Mouse (Mus musculus): ENCODE measurements around the gene Csnk1d.
A peak's percentile ranks its signal among the peaks of the same experiment; 100 is the strongest.

Gene Csnk1d

GRCm38 (mm10) chr11:120990951-120991526, at the start of gene Csnk1d:
Gene Csnk1d, minus strand, starts transcription at chr11:120991330.
- DNase-seq (ENCODE audit: low spot score in 2 of 2): peak; percentile 99

DNA sequence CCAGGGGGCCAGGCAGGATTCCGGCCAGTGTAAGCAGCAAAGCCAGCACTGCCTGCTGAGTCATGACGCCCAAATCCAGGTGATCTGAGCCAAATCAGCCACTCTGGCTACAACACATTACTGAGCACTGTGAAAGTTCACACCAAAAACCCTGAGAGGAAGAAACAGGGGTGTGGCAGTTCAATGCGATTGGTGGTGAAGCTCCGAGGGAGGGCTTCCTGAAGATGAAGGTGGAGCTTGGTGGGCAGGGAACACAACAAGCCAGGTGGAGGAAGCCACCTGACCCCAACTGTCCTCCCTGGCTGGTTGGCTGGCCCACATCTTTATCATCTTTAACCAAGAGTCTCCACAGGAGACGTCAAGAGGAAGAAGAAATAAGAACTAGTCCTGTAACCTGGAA, 48.2 kb upstream of the Csnk1d start, which contains the start of gene Cd7:
Gene Cd7, minus strand, starts transcription at position 117 of the 400 bp plus-strand sequence.
- no peak for DNase-seq (ENCODE audit: low spot score in 2 of 2)

GRCm38 (mm10) chr11:121038366-121039240, 47.5 kb upstream of the Csnk1d start:
- no peak for DNase-seq (ENCODE audit: low spot score in 2 of 2)

DNA sequence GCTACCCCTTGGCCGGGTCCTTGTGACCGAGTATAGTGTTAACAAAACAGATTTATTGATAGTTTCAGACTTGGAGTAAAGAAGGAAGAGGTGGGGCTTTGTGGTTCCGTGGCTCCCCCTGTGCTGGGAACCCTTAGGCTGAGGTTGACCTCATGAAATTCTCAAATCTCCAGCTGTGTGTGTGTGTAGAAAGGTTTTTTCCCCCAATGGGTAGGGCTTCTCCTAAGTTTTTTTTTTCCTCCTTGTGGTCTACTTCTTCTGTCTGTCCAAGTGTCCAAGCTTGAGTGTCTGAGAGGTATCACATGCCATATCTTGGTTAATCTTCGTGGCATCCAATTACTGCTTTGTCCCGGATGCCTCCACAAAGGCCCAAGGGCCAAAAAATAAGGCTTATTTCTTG, 42.0 kb upstream of the Csnk1d start:
- DNase-seq (ENCODE audit: low spot score in 2 of 2): no peak

DNA sequence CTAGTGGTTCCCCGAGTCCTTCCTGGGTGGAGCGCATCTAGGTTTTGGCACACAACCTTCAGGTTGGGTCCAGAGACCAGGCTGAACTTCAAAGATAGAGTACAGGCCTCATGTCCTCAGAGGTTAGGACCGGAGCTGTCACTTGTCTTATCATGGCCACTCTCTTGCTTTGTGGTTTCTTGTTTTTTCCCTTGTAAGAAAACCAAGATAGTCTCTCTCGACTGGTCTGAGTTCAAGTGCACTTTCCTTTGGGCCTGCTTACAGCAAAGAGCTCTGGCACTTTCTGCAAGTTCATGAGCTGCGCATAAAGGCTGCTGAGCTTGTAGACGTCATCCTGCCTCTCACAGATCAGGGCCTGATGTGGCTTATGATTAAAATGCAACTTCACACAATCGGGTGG, 36.1 kb upstream of the Csnk1d start:
- no peak for DNase-seq (ENCODE audit: low spot score in 2 of 2)

DNA sequence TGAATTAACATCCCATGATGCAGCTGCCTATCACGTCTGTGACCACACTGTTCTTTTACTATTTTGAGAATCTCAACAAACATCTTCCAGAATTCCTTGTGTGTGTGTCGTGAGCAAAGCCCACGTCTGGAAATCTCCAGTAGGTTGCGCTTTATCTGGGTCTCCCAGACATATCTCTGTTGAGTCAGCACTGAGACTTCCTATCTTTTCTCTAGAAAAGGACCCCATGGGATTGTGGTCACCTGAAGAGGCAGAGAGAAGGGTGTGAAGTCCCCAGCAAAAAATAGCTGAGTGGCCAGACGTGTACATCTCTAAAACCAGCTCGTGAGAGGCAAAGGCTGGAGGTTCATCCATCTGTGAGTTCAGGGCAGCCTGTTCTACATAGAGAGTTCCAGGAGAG, 33.0 kb upstream of the Csnk1d start:
- DNase-seq (ENCODE audit: low spot score in 2 of 2): no peak

DNA sequence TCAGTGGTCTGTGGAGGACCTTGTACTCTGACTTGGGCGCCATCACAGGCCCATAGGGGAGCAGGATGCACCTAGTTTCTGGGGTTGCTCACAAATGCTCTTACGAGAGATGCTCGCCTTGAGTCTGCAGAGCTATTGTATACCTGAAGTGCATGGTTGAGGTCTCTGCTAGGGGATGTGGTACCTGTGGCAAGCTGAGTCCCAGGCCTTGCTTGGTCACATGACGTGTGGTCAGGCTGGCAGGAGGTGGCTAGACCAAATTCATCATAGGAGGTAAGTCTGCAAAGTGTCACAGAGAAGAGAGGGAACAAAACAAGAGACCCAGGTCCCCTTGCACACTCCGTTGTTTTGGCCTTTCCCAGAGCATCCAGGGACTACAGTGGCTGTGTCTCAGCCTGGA, 28.4 kb upstream of the Csnk1d start:
- DNase-seq (ENCODE audit: low spot score in 2 of 2): no peak

DNA sequence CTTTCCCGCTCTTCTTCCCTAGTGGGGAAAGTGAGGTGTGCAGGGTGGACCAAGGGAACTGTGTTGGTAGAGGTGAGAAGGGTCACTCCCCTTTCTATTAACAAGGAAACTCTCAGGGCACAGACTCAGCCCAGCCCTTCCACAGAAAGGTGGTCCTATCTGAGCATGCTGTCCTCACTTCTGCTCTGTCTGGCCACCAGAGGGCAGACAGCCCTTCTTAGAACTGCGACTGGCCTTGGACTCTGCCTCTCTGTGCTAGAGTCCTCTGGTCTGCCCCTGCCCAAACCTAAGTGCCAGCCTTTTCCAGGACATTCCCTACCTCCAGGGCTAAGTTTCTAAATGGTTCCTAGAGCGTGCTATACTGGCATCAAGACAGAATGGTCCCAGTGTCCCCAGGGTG, 26.6 kb upstream of the Csnk1d start:
- DNase-seq (ENCODE audit: low spot score in 2 of 2): peak; percentile 41 to 66

DNA sequence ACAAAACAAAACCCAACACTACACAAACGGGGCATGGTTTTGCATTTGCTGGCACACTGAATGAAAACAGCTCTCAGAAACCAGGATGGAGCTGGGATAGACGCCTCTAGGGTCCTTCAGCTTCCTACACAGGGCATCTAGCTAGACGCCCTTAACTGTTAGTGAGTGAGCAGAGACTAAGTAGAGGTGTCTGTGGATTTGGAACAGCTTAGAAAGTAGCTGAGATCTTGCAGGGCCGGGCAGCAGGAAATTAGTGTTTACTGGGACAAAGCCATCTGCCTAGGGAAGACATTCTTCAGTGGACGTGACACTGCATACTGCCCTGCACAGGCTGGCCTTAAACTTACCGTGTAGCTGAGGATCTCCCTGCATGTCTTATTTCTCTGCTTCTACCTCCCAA, 24.3 kb upstream of the Csnk1d start:
- DNase-seq (ENCODE audit: low spot score in 2 of 2): no peak

GRCm38 (mm10) chr11:121014896-121015300, 23.8 kb upstream of the Csnk1d start:
- peak in 1 of 2 experiments; percentile 37 for DNase-seq (ENCODE audit: low spot score in 2 of 2)

DNA sequence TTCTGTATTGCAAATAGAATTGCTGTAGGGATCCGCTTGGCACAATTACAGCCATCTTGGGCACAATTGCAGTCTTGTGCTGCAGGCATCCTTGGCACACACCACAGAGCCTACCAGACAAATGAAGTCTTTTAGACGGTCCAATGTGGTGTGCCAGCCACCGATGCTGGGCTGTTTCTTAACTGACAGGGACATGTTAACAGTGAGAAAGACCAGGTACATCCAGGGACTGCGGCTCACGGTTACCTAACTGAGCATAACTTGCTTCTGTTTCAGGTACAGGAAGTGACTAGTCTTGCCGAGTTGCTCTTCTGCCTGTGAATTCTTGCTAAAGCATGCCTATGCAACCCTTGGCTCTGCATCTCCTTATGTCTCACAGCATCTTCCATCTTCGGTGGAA, 22.5 kb upstream of the Csnk1d start:
- no peak for DNase-seq (ENCODE audit: low spot score in 2 of 2)

- no peak for DNase-seq (ENCODE audit: low spot score in 2 of 2)
These were observed 19.1 kb upstream of the Csnk1d start for GRCm38 (mm10) chr11:121010044-121010755.

- DNase-seq (ENCODE audit: low spot score in 2 of 2): no peak
These were observed 15.1 kb upstream of the Csnk1d start for GRCm38 (mm10) chr11:121006184-121006583.

DNA sequence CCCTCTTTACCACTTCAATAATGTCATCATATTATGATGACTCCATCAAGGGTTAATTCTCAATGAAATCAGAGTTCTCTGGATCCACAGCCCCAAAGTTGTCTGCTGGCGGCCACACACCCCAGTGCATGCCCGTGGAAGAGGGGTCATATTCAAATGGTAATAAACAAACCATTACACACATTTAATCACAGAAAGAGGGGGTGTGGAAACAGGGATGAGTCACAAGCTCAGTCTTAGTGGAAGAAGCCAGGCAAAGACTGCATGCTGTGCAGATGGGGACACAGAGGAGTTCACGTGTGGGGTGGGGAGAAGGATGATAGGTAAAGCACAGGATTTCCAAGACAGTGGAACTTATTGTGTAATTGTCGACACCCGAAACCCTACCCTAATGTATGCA, 13.2 kb upstream of the Csnk1d start:
- DNase-seq (ENCODE audit: low spot score in 2 of 2): no peak

- DNase-seq (ENCODE audit: low spot score in 2 of 2): peak in 1 of 2 experiments; percentile 53
These were observed 10.8 kb upstream of the Csnk1d start for GRCm38 (mm10) chr11:121001966-121002365.

- DNase-seq (ENCODE audit: low spot score in 2 of 2): no peak
These were observed 3.6 kb upstream of the Csnk1d start for GRCm38 (mm10) chr11:120994741-120995140.

GRCm38 (mm10) chr11:120993586-120993985, 2.5 kb upstream of the Csnk1d start:
- DNase-seq (ENCODE audit: low spot score in 2 of 2): no peak

DNA sequence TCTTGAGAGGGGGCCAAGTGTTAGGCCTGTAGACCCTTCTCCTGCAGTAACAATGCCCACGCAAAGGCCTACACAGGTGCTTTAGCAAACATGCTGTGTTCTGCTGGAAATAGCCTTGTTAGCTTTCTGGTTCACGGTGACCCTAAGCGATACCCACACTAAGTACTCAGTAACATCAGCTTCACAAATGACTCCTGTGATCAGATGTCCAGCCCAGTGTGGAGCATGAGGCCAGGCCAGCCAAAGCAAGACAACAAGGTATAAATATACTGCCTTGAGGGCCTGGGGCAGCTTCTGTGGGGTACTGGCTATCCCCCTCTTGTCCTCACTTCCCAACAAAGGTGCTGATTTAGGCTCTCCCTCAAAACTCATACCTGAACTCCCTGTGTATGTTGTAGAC, 1.9 kb upstream of the Csnk1d start:
- no peak for DNase-seq (ENCODE audit: low spot score in 2 of 2)

- peak in 1 of 2 experiments; percentile 47 for DNase-seq (ENCODE audit: low spot score in 2 of 2)
These were observed 661 bp upstream of the Csnk1d start for GRCm38 (mm10) chr11:120991791-120992190.

DNA sequence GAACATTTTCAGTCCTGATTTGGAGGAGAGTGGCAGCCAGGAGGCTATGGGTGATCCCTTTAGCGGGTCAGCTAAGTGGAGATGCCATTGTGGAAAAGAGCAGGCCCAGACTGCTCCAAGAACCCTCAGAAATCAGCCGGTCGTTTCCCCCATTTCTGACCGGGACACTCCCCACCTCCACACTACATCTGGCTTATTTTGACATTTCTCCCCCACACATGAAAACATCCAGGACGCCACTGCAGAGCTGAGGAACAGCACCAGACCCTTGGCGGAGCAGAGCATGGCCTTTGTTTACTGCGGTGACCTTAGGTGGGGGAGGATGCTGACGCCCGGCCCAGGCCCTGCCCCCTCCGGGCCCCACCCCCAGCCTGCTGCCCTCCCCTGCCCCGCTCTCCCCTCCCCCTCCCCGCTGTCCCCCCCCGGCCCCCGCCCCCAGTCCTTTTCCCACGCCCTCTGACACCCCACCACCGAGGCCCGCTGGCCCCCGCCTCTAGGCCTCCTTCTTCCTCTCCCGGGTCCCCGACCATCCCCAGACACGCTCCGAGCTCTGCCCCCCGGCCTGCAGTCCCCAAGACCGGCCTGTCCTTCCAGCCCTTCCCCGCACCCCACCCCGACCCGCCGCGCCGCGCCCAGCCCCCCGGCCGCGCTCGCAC, 876 bp downstream of the Csnk1d start:
- DNase-seq (ENCODE audit: low spot score in 2 of 2): peak; percentile 30 to 35

DNA sequence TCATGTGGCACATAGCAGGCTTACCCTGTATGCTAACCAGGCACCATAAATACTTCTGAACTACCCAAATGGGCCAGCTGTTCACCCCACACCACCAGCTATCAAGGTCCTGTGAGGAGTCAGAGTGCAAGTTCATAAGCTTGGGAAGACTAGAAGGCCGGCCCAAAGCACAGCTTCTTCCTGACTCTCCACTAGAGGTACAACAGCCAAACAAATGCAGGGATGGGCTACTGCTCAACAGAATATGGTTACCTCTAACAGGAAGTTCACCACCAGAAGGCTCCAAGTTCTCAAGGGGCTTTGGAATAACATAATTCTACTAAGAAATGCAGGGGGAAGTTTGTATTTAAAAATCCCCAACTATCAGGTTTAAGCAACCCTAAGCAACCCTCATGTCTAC, 1.6 kb downstream of the Csnk1d start:
- no peak for DNase-seq (ENCODE audit: low spot score in 2 of 2)

- DNase-seq (ENCODE audit: low spot score in 2 of 2): no peak
These were observed 2.7 kb downstream of the Csnk1d start for GRCm38 (mm10) chr11:120988410-120988809.
